Mouse (Mus musculus): Measurements from ENCODE around the gene Gm5751.
A peak's percentile ranks its signal among the peaks of the same experiment; 100 is the strongest.
"Not testable (repeated sequence)": the region's sequence is repeated elsewhere in the genome, so short reads cannot be mapped to it uniquely, and the experiment has no call there.

Gene Gm5751

GRCm38 (mm10) chrX:8873953-8874352 lies at the start of gene Gm5751:
Gm5751 (plus strand) TSS chrX:8874253.
- DNase-seq = not testable (repeated sequence)

- DNase-seq = peak; percentile 61
These were observed 42.0 kb upstream of the Gm5751 start for GRCm38 (mm10) chrX:8832043-8832442.

GRCm38 (mm10) chrX:8843694-8844093 lies 30.4 kb upstream of the Gm5751 start, which contains the start of gene Gm6592:
Gm6592 (plus strand) TSS chrX:8843994.
- DNase-seq = no peak

- DNase-seq = no peak
These were observed 21.6 kb upstream of the Gm5751 start for GRCm38 (mm10) chrX:8852486-8852885.

GRCm38 (mm10) chrX:8864331-8864730 lies 9.7 kb upstream of the Gm5751 start:
- DNase-seq = peak; percentile 74

- no peak for DNase-seq
These were observed 10.3 kb downstream of the Gm5751 start for GRCm38 (mm10) chrX:8884336-8884735.

- no peak for DNase-seq
These were observed 17.9 kb downstream of the Gm5751 start for GRCm38 (mm10) chrX:8891975-8892342.

- DNase-seq = peak; percentile 77
These were observed 18.5 kb downstream of the Gm5751 start, which contains the start of gene B630019K06Rik for GRCm38 (mm10) chrX:8892343-8893155. B630019K06Rik (plus strand) TSS chrX:8892382.

- no peak for DNase-seq
These were observed 19.2 kb downstream of the Gm5751 start for GRCm38 (mm10) chrX:8893182-8893651.

- DNase-seq = no peak
These were observed 26.8 kb downstream of the Gm5751 start for GRCm38 (mm10) chrX:8900823-8901222.

GRCm38 (mm10) chrX:8901906-8902472 lies 27.9 kb downstream of the Gm5751 start:
- DNase-seq = no peak

GRCm38 (mm10) chrX:8921080-8921479 lies 47.0 kb downstream of the Gm5751 start:
- DNase-seq = no peak

GRCm38 (mm10) chrX:8921813-8922607 lies 48.0 kb downstream of the Gm5751 start:
- DNase-seq = no peak

- no peak for DNase-seq
These were observed 53.3 kb downstream of the Gm5751 start for GRCm38 (mm10) chrX:8927308-8927707.

All from kidney, adult 18-20 months (tissue).